Mouse (Mus musculus) forebrain, embryonic 15.5 days (tissue): ENCODE data around the gene Palld. TPM values are rescaled to one million over a fixed set of nuclear protein-coding genes. Genes with fewer than 3 reads are reported as not detected.

ENCODE experiments used
- ATAC-seq: fragments of 200-750 bp; cut with Nextera tagmentation; replicated peaks from 2 replicates; pipeline ENCODE4 v1.8.0; 2017; ENCODE audit warnings: mild to moderate bottlenecking, moderate TSS enrichment, moderate library complexity
- H3K27ac ChIP-seq: fragments of 300-500 bp; sonication (generic); replicated peaks from 2 replicates; pipeline ENCODE4 v1.5.1; 2015; ENCODE audit warnings: mild to moderate bottlenecking, inconsistent platforms
- H3K27me3 ChIP-seq: fragments of 300-500 bp; sonication (generic); 2 replicates; pipeline ENCODE4 v1.6.1; 2015; ENCODE audit warnings: inconsistent platforms
- H3K36me3 ChIP-seq: fragments of 300-500 bp; sonication (generic); 2 replicates; pipeline ENCODE4 v1.6.1; 2015; ENCODE audit warnings: mild to moderate bottlenecking, inconsistent platforms
- H3K4me1 ChIP-seq: fragments of 300-500 bp; sonication (generic); 2 replicates; pipeline ENCODE4 v1.6.1; 2015; ENCODE audit warnings: inconsistent platforms
- H3K4me2 ChIP-seq: fragments of 300-500 bp; sonication (generic); replicated peaks from 2 replicates; pipeline ENCODE4 v1.6.1; 2015; ENCODE audit warnings: mild to moderate bottlenecking, inconsistent platforms
- H3K4me3 ChIP-seq: fragments of 300-500 bp; sonication (generic); 2 replicates; pipeline ENCODE4 v1.5.1; 2015; ENCODE audit warnings: mild to moderate bottlenecking, inconsistent platforms
- H3K9ac ChIP-seq: fragments of 300-500 bp; sonication (generic); replicated peaks from 2 replicates; pipeline ENCODE4 v1.6.1; 2015; ENCODE audit warnings: mild to moderate bottlenecking, inconsistent platforms
- H3K9me3 ChIP-seq: fragments of 300-500 bp; sonication (generic); 2 replicates; pipeline ENCODE4 v1.6.1; 2016; ENCODE audit warnings: inconsistent platforms
- WGBS: fragments of 180-500 bp; shearing (Covaris S2); methylation state at CpG from one replicate; pipeline ENCODE4 v1.1.7; 2015; ENCODE audit warnings: mixed read lengths; 5-methylcytosine and 5-hydroxymethylcytosine counted together
- polyA plus RNA-seq: library from polyadenylated mRNA; unstranded; fragments of >200 nt; fragmentation: Nextera tagmentation; extraction: Ambion mirVana; gene quantifications from 2 replicates; pipeline ENCODE4 v1.2.1, GENCODE M21; 2015

The Palld gene
- polyA plus RNA-seq, 1 experiment from 2014 or later = 19.4 TPM

- no peak overlapping the region for H3K9ac ChIP-seq
- 87% methylated on average over 4 of the region's 4 CpGs for WGBS
- H3K4me2 ChIP-seq = no peak overlapping the region
- no peaks in the 10 kb centered on the region for H3K9me3 ChIP-seq
- no peak for ATAC-seq
- H3K27ac ChIP-seq = no peak overlapping the region
- no peak overlapping the region for H3K4me3 ChIP-seq
- H3K4me1 ChIP-seq = no peaks in the 10 kb centered on the region
- H3K27me3 ChIP-seq = no peaks in the 10 kb centered on the region
- no peaks in the 10 kb centered on the region for H3K36me3 ChIP-seq
Observed at GRCm38 (mm10) chr8:61563378-61563777, 339.1 kb downstream of the Palld start.

- Histone ChIP-seq H3K4me3 (no peak overlapping the region), H3K4me2 (no peak overlapping the region)
Observed at GRCm38 (mm10) chr8:61562626-61563025, 339.9 kb downstream of the Palld start.

GRCm38 (mm10) chr8:61561220-61561619 lies 341.3 kb downstream of the Palld start:
- H3K9ac ChIP-seq = no peak overlapping the region
- no peaks in the 10 kb centered on the region for H3K27me3 ChIP-seq
- no peak overlapping the region for H3K4me3 ChIP-seq
- H3K36me3 ChIP-seq = no peaks in the 10 kb centered on the region
- no peak for ATAC-seq
- no peak overlapping the region for H3K4me2 ChIP-seq
- 98% methylated on average over 5 of the region's 5 CpGs for WGBS
- no peak overlapping the region for H3K27ac ChIP-seq
- no peaks in the 10 kb centered on the region for H3K9me3 ChIP-seq
- no peaks in the 10 kb centered on the region for H3K4me1 ChIP-seq

More at GRCm38 (mm10) chr8:61562626-61563025, 339.9 kb downstream of the Palld start:
- 93% methylated on average over 4 of the region's 4 CpGs for WGBS
- Histone ChIP-seq H3K27me3 (no peaks in the 10 kb centered on the region), H3K27ac (no peak overlapping the region), H3K9ac (no peak overlapping the region), H3K4me1 (no peaks in the 10 kb centered on the region), H3K9me3 (no peaks in the 10 kb centered on the region), H3K36me3 (no peaks in the 10 kb centered on the region)
- no peak for ATAC-seq

GRCm38 (mm10) chr8:61559979-61560378 lies 342.5 kb downstream of the Palld start:
- H3K36me3 ChIP-seq = no peaks in the 10 kb centered on the region
- H3K9ac ChIP-seq = no peak overlapping the region
- no peaks in the 10 kb centered on the region for H3K9me3 ChIP-seq
- WGBS = 93% methylated on average over 4 of the region's 4 CpGs
- no peak for ATAC-seq
- no peak overlapping the region for H3K4me2 ChIP-seq
- no peaks in the 10 kb centered on the region for H3K4me1 ChIP-seq
- no peaks in the 10 kb centered on the region for H3K27me3 ChIP-seq
- no peak overlapping the region for H3K4me3 ChIP-seq
- no peak overlapping the region for H3K27ac ChIP-seq

GRCm38 (mm10) chr8:61559450-61559849 lies 343.0 kb downstream of the Palld start:
- no peak overlapping the region for H3K9ac ChIP-seq
- WGBS = 85% methylated on average over 5 of the region's 5 CpGs
- H3K4me1 ChIP-seq = no peaks in the 10 kb centered on the region
- no peaks in the 10 kb centered on the region for H3K27me3 ChIP-seq
- H3K36me3 ChIP-seq = no peaks in the 10 kb centered on the region
- no peak overlapping the region for H3K27ac ChIP-seq
- H3K4me2 ChIP-seq = no peak overlapping the region
- H3K4me3 ChIP-seq = no peak overlapping the region
- ATAC-seq = no peak
- H3K9me3 ChIP-seq = no peaks in the 10 kb centered on the region

GRCm38 (mm10) chr8:61558051-61558846 lies 344.2 kb downstream of the Palld start:
- WGBS = 82% methylated on average over 12 of the region's 12 CpGs
- no peaks in the 10 kb centered on the region for H3K27me3 ChIP-seq
- H3K36me3 ChIP-seq = no peaks in the 10 kb centered on the region
- no peak overlapping the region for H3K27ac ChIP-seq
- ATAC-seq = no peak
- H3K4me2 ChIP-seq = no peak overlapping the region
- H3K9ac ChIP-seq = no peak overlapping the region
- no peak overlapping the region for H3K4me3 ChIP-seq
- no peaks in the 10 kb centered on the region for H3K9me3 ChIP-seq
- H3K4me1 ChIP-seq = no peaks in the 10 kb centered on the region

- Histone ChIP-seq H3K27me3 (no peaks in the 10 kb centered on the region), H3K4me3 (no peak overlapping the region), H3K4me1 (no peaks in the 10 kb centered on the region), H3K9me3 (no peaks in the 10 kb centered on the region), H3K27ac (no peak overlapping the region), H3K9ac (no peak overlapping the region), H3K4me2 (no peak overlapping the region), H3K36me3 (no peaks in the 10 kb centered on the region)
- no peak for ATAC-seq
Observed at GRCm38 (mm10) chr8:61557036-61557435, 345.5 kb downstream of the Palld start.

GRCm38 (mm10) chr8:61556219-61556618 lies 346.3 kb downstream of the Palld start:
- no peak for ATAC-seq
- 65% methylated on average over 8 of the region's 8 CpGs for WGBS
- H3K36me3 ChIP-seq = no peaks in the 10 kb centered on the region

GRCm38 (mm10) chr8:61555343-61555742 lies 347.1 kb downstream of the Palld start:
- H3K4me3 ChIP-seq = no peak overlapping the region
- no peaks in the 10 kb centered on the region for H3K4me1 ChIP-seq
- no peak for ATAC-seq
- H3K9me3 ChIP-seq = no peaks in the 10 kb centered on the region
- no peak overlapping the region for H3K9ac ChIP-seq
- 55% methylated on average over 6 of the region's 6 CpGs for WGBS
- H3K36me3 ChIP-seq = no peaks in the 10 kb centered on the region
- H3K27ac ChIP-seq = no peak overlapping the region
- no peaks in the 10 kb centered on the region for H3K27me3 ChIP-seq
- no peak overlapping the region for H3K4me2 ChIP-seq

More at GRCm38 (mm10) chr8:61556219-61556618, 346.3 kb downstream of the Palld start:
- Histone ChIP-seq H3K27me3 (no peaks in the 10 kb centered on the region), H3K27ac (no peak overlapping the region), H3K4me1 (no peaks in the 10 kb centered on the region), H3K9me3 (no peaks in the 10 kb centered on the region), H3K4me2 (no peak overlapping the region), H3K4me3 (no peak overlapping the region), H3K9ac (no peak overlapping the region)

GRCm38 (mm10) chr8:61552755-61553402 lies 349.6 kb downstream of the Palld start:
- WGBS = 80% methylated on average over 8 of the region's 8 CpGs
- H3K27me3 ChIP-seq = no peaks in the 10 kb centered on the region
- H3K4me2 ChIP-seq = no peak overlapping the region
- H3K27ac ChIP-seq = no peak overlapping the region
- H3K36me3 ChIP-seq = peaks cover 13% of the 10 kb centered on the region
- H3K9ac ChIP-seq = no peak overlapping the region
- H3K4me3 ChIP-seq = no peak overlapping the region
- H3K4me1 ChIP-seq = no peaks in the 10 kb centered on the region
- H3K9me3 ChIP-seq = no peaks in the 10 kb centered on the region
- no peak for ATAC-seq

GRCm38 (mm10) chr8:61552221-61552620 lies 350.3 kb downstream of the Palld start:
- H3K36me3 ChIP-seq = peaks cover 13% of the 10 kb centered on the region
- 66% methylated on average over 6 of the region's 6 CpGs for WGBS
- no peak for ATAC-seq
- H3K27me3 ChIP-seq = no peaks in the 10 kb centered on the region
- no peak overlapping the region for H3K27ac ChIP-seq
- H3K9ac ChIP-seq = no peak overlapping the region
- no peaks in the 10 kb centered on the region for H3K4me1 ChIP-seq
- H3K4me3 ChIP-seq = no peak overlapping the region
- no peaks in the 10 kb centered on the region for H3K9me3 ChIP-seq
- no peak overlapping the region for H3K4me2 ChIP-seq

GRCm38 (mm10) chr8:61550006-61550748 lies 352.3 kb downstream of the Palld start:
- Histone ChIP-seq H3K9ac (no peak overlapping the region), H3K9me3 (no peaks in the 10 kb centered on the region), H3K4me3 (no peak overlapping the region), H3K4me2 (no peak overlapping the region), H3K36me3 (peaks cover 13% of the 10 kb centered on the region), H3K27ac (no peak overlapping the region), H3K4me1 (no peaks in the 10 kb centered on the region), H3K27me3 (no peaks in the 10 kb centered on the region)
- WGBS = 66% methylated on average over 27 of the region's 27 CpGs
- ATAC-seq = no peak
